Mouse (Mus musculus) liver, embryonic 15.5 days (tissue): ENCODE measurements around the gene Nbea. TPM values are rescaled to one million over a fixed set of nuclear protein-coding genes. Genes with fewer than 3 reads are reported as not detected.
A peak's percentile ranks its signal among the peaks of the same experiment; 100 is the strongest.
"Not testable (repeated sequence)": the region's sequence is repeated elsewhere in the genome, so short reads cannot be mapped to it uniquely, and the experiment has no call there.

ENCODE experiments used
- ATAC-seq: fragments of 200-750 bp; cut with Nextera tagmentation; 2 replicates; pipeline ENCODE4 v1.8.0; 2017; ENCODE audit warnings: moderate number of reproducible peaks, mild to moderate bottlenecking, moderate library complexity; ENCODE audit not compliant: insufficient read depth
- H3K27ac ChIP-seq: fragments of 300-500 bp; sonication (generic); replicated peaks from 2 replicates; pipeline ENCODE4 v1.5.1; 2015; ENCODE audit warnings: mild to moderate bottlenecking, inconsistent platforms
- H3K27me3 ChIP-seq: fragments of 300-500 bp; sonication (generic); 2 replicates; pipeline ENCODE4 v1.6.1; 2015; ENCODE audit warnings: mild to moderate bottlenecking, inconsistent platforms
- H3K36me3 ChIP-seq: fragments of 300-500 bp; sonication (generic); replicated peaks from 2 replicates; pipeline ENCODE4 v1.6.1; 2015; ENCODE audit warnings: moderate library complexity, mild to moderate bottlenecking, inconsistent platforms
- H3K4me1 ChIP-seq: fragments of 300-500 bp; sonication (generic); replicated peaks from 2 replicates; pipeline ENCODE4 v1.6.1; 2015; ENCODE audit warnings: inconsistent platforms
- H3K4me2 ChIP-seq: fragments of 300-500 bp; sonication (generic); 2 replicates; pipeline ENCODE4 v1.6.1; 2015; ENCODE audit warnings: moderate library complexity, mild to moderate bottlenecking, inconsistent platforms
- H3K4me3 ChIP-seq: fragments of 300-500 bp; sonication (generic); replicated peaks from 2 replicates; pipeline ENCODE4 v1.5.1; 2015; ENCODE audit warnings: mild to moderate bottlenecking, inconsistent platforms
- H3K9ac ChIP-seq: fragments of 300-500 bp; sonication (generic); 2 replicates; pipeline ENCODE4 v1.6.1; 2015; ENCODE audit warnings: moderate library complexity, mild to moderate bottlenecking, inconsistent platforms
- H3K9me3 ChIP-seq: fragments of 300-500 bp; sonication (generic); replicated peaks from 2 replicates; pipeline ENCODE4 v1.6.1; 2016; ENCODE audit warnings: inconsistent platforms
- WGBS: fragments of 180-500 bp; shearing (Covaris S2); methylation state at CpG from one replicate; pipeline ENCODE4 v1.1.7; 2015; ENCODE audit warnings: mixed read lengths; ENCODE audit not compliant: insufficient replicate concordance; 5-methylcytosine and 5-hydroxymethylcytosine counted together
- polyA plus RNA-seq: library from polyadenylated mRNA; unstranded; fragments of >200 nt; fragmentation: Nextera tagmentation; extraction: Ambion mirVana; gene quantifications from 2 replicates; pipeline ENCODE4 v1.2.1, GENCODE M21; 2015

Nbea gene
- polyA plus RNA-seq, 1 experiment from 2014 or later = 0.67 TPM

DNA sequence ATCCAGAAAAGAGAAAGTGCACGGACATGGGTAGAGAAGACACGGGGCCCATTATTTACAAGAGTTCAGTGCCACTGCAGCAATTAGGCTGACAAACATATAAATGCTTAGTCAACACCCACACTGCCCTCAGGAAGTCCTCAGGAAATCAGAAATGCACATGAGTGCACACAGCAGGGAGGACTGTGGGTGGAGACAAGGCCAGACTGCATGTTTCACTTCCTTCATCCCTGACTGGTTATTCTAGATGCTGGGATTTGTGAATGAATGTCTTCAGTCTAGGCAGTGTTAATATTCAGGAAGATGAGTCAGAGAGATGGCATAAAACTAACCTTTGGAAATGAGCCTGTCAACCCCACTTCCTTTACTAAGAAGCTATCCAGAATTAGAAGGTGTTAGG lies 531.2 kb downstream of the Nbea start:
- Histone ChIP-seq H3K27ac (no peak overlapping the region), H3K27me3 (no peaks in the 10 kb centered on the region), H3K4me2 (no peak overlapping the region), H3K4me3 (no peak overlapping the region), H3K9ac (no peak overlapping the region), H3K36me3 (no peaks in the 10 kb centered on the region), H3K4me1 (no peaks in the 10 kb centered on the region), H3K9me3 (no peaks in the 10 kb centered on the region)
- WGBS = 20% methylated on average over 2 of the region's 2 CpGs
- ATAC-seq = peak; percentile 49

DNA sequence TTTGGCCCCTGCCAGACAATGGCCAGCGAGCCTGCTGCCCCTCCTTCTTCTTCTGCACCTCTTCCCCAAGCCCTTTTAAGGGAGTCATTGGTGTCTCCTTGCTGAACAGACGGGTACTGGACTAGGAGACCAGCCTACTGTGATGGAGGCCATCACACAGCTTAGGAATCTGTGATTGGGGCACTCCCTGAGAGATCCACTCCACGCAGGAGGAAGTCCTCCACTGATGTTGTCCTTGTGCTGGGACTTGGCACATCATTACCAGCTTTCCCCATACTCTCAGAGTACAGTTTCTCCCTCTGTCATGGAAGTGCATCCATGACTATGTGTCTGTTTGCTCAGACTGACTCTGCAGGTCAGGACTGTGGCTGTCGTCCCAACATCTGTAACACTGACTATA lies 531.6 kb downstream of the Nbea start:
- Histone ChIP-seq H3K4me1 (no peaks in the 10 kb centered on the region), H3K27ac (no peak overlapping the region), H3K4me2 (no peak overlapping the region), H3K9me3 (no peaks in the 10 kb centered on the region), H3K27me3 (no peaks in the 10 kb centered on the region), H3K36me3 (no peaks in the 10 kb centered on the region), H3K4me3 (no peak overlapping the region), H3K9ac (no peak overlapping the region)
- 0 out of 2 replicates have a peak, but pooled peaks have one; percentile 28 for ATAC-seq
- 53% methylated on average over 4 of the region's 4 CpGs for WGBS

DNA sequence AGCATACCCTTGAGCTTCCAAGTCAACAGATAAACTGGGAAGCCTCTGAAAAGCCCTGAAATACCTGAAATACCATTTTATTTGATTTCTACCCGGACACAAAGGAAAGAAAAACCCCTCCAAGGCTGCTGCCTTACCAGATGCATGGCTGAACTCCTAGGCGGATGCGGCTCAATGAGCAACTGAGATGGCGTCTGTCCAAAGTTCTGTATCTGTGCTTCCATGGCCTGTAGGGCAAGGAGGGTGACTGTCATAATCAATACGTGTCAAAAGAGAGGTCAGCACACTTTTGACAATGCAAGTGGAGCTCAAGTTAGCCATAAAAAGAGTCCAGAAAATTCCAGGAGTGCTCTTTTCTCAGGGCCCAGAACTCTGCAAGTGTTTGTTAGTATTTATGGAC lies 534.0 kb downstream of the Nbea start:
- H3K4me2 ChIP-seq = no peak overlapping the region
- 62% methylated on average over 5 of the region's 5 CpGs for WGBS
- no peak overlapping the region for H3K4me3 ChIP-seq
- H3K27ac ChIP-seq = no peak overlapping the region
- H3K27me3 ChIP-seq = no peaks in the 10 kb centered on the region
- no peaks in the 10 kb centered on the region for H3K36me3 ChIP-seq
- no peak overlapping the region for H3K9ac ChIP-seq
- no peaks in the 10 kb centered on the region for H3K9me3 ChIP-seq
- no peak for ATAC-seq
- H3K4me1 ChIP-seq = no peaks in the 10 kb centered on the region

DNA sequence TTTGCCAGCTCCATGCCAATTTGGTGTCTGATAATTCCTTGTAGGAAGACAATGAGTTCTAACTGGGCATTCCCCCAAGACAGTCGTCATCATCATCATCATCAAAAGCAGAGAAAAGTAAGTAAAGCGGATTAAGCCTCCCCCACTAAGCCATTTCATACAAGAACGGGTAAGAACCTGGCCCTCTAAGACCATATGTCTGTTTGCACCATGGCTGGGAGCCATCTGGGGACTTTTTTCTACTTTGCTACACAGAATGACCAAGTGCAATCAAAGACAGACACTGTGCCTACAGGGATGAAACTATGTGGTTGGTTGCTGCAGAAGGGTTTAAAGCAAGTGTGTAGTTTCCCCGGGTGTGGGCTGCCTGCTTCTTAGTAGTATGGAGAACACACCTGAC lies 535.2 kb downstream of the Nbea start:
- Histone ChIP-seq H3K9ac (no peak overlapping the region), H3K36me3 (no peaks in the 10 kb centered on the region), H3K4me1 (no peaks in the 10 kb centered on the region), H3K9me3 (no peaks in the 10 kb centered on the region), H3K27ac (no peak overlapping the region), H3K4me2 (no peak overlapping the region), H3K27me3 (no peaks in the 10 kb centered on the region), H3K4me3 (no peak overlapping the region)
- no peak for ATAC-seq
- WGBS = 65% methylated on average over 4 of the region's 4 CpGs

DNA sequence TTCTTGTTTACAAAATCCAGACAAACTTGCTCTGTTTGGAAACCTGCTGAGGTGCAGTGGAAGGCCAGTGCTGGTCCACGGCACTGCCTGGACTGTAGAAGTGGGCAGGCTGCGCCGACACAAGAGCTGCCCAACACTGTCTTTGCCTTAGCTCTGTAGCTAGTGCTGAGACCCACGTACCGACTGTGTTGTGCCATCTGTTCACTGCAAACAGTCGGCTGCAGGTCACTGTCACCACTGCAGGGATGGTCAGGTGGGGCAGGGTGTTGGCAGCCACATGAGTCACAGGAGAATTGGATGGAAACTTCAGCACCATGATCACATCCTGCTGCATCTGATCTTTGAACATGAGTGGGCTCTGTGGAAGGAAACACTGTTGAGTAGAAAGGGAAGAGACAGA lies 536.3 kb downstream of the Nbea start:
- WGBS = 67% methylated on average over 6 of the region's 6 CpGs
- H3K4me1 ChIP-seq = no peaks in the 10 kb centered on the region
- H3K9me3 ChIP-seq = no peaks in the 10 kb centered on the region
- ATAC-seq = no peak
- no peak overlapping the region for H3K9ac ChIP-seq
- no peak overlapping the region for H3K4me2 ChIP-seq
- H3K36me3 ChIP-seq = no peaks in the 10 kb centered on the region
- no peak overlapping the region for H3K27ac ChIP-seq
- no peak overlapping the region for H3K4me3 ChIP-seq
- no peaks in the 10 kb centered on the region for H3K27me3 ChIP-seq

DNA sequence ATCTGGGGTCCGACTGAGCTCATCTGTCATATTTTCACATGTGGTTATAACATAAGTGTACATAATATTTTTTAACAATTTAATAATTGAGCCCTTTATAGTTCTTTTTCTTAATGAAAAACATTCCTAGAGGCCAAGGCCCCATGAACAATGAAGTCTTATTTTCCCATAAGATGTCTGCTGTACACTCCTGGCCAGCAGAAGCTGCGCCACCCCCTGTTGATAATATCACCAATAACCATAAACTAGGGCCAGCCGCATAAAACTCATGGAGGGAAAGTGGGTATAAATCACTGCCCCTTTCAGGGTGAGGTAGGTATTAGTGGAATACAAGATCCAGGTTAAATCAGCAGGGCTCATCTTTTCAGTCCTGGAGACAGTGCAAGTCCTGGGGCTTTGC lies 537.1 kb downstream of the Nbea start:
- H3K27me3 ChIP-seq = no peaks in the 10 kb centered on the region
- no peaks in the 10 kb centered on the region for H3K9me3 ChIP-seq
- 70% methylated on average over 3 of the region's 3 CpGs for WGBS
- no peak overlapping the region for H3K27ac ChIP-seq
- no peaks in the 10 kb centered on the region for H3K36me3 ChIP-seq
- H3K4me3 ChIP-seq = no peak overlapping the region
- no peak for ATAC-seq
- no peak overlapping the region for H3K4me2 ChIP-seq
- no peak overlapping the region for H3K9ac ChIP-seq
- no peaks in the 10 kb centered on the region for H3K4me1 ChIP-seq

DNA sequence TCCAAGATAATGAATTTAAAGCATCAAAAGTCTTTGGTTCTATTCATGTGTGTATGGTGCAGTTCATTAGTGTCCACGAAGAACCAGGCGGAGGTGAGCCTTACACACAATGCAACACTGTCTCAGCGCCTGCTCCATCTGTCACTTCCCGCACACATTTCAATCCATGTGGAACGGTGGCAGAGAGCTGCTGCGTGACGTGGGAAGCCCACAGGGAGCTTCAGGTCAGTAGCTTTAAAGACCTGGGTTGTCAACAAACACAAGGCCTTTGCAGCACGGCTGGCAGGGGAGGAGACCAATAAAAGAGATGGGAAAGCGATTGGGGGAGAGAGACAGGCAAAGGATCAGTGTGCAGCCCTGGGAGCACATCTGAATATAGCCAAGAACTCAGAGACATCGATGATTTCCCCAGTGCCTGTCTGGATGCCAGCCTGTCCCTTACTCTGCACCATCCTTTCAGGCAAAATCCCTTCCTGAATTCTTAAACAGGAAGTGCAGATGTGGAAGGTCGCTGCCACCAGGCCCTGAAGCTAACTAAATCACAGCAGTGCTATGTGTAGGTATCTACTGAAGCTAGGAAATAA lies 539.4 kb downstream of the Nbea start:
- H3K27me3 ChIP-seq = no peaks in the 10 kb centered on the region
- ATAC-seq = no peak
- no peaks in the 10 kb centered on the region for H3K4me1 ChIP-seq
- WGBS = 72% methylated on average over 11 of the region's 11 CpGs
- H3K36me3 ChIP-seq = no peaks in the 10 kb centered on the region
- no peak overlapping the region for H3K9ac ChIP-seq
- H3K27ac ChIP-seq = no peak overlapping the region
- no peaks in the 10 kb centered on the region for H3K9me3 ChIP-seq
- H3K4me3 ChIP-seq = no peak overlapping the region
- no peak overlapping the region for H3K4me2 ChIP-seq

DNA sequence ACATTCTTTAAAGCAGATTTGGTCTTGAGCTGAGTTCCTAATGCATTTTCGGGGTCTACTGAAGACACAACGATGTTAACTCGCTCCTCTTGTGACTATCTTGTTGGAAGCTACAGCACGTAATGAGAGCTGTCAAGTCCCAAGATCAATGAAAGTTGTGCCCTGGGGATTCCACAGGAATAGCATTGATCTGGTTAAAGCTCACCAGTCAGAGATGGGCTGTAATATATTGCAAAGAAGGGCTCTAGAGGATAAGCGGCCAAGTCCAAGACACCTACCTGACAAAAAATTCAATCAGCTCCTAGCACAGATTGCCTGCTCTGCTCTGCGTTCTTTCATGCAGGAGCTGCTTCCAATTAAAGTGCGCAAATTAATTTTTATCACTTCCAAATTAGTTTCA lies 545.8 kb downstream of the Nbea start:
- no peaks in the 10 kb centered on the region for H3K4me1 ChIP-seq
- H3K9me3 ChIP-seq = no peaks in the 10 kb centered on the region
- no peak overlapping the region for H3K4me2 ChIP-seq
- H3K4me3 ChIP-seq = no peak overlapping the region
- no peaks in the 10 kb centered on the region for H3K27me3 ChIP-seq
- whole genome bisulfite sequencing = 70% methylated on average over 7 of the region's 7 CpGs
- H3K36me3 ChIP-seq = no peaks in the 10 kb centered on the region
- no peak overlapping the region for H3K9ac ChIP-seq
- H3K27ac ChIP-seq = no peak overlapping the region
- ATAC-seq = no peak

DNA sequence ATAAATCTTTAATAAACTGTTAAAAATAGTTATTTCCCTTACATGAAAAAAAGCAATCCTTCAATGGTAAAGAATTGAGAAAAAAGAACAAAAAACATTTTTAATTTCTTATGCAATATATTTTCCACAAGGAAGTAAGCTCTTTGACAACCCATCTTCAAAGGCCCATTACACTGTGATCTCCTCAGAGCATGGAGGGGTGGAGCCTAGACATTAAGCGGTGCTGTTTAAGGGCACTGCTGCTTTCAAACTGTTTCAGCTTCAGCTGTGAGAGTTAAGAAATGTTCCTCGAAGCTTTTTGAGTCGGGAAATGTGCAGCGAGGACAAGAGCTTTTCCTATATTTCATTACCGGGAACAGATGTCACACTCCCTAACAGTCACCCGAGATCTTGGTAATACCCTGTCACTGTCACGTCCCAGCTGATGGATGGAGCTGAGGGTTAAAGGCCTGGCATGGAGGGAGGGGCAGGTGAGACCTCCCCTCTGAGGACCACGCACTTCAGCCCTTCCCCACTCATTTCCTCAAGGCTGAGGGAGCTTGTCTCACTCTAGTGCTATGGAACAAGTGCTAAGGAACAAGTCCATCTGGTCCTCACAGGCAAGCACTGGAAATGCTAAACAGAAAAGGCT lies 547.8 kb downstream of the Nbea start:
- Histone ChIP-seq H3K9me3 (no peaks in the 10 kb centered on the region), H3K4me3 (no peak overlapping the region), H3K36me3 (no peaks in the 10 kb centered on the region), H3K27ac (no peak overlapping the region), H3K4me2 (no peak overlapping the region), H3K9ac (no peak overlapping the region), H3K27me3 (no peaks in the 10 kb centered on the region), H3K4me1 (no peaks in the 10 kb centered on the region)
- no peak for ATAC-seq
- 55% methylated on average over 8 of the region's 8 CpGs for WGBS

DNA sequence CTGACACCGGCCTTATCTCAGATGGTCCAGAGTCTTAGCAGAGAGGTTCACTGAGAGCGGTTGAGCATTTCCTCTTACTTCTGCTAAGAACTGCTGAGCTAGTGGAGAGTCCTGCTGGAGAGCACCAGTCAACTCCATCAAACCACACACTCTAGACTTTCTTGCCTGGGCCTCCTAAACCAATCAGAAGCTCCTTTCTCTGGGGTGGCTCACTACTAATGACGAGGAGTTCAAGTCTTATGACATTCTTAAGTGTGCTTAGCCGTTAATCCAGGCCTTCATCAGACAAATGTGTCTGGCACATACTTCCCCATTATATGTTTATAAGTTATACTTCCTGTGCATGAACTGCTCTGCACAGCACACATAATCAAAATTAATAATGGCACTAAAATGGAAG lies 556.4 kb downstream of the Nbea start:
- H3K9me3 ChIP-seq = no peaks in the 10 kb centered on the region
- H3K9ac ChIP-seq = no peak overlapping the region
- H3K36me3 ChIP-seq = no peaks in the 10 kb centered on the region
- no peak overlapping the region for H3K4me2 ChIP-seq
- no peaks in the 10 kb centered on the region for H3K4me1 ChIP-seq
- H3K27me3 ChIP-seq = no peaks in the 10 kb centered on the region
- 34% methylated on average over 4 of the region's 4 CpGs for WGBS
- H3K27ac ChIP-seq = no peak overlapping the region
- H3K4me3 ChIP-seq = no peak overlapping the region
- no peak for ATAC-seq

DNA sequence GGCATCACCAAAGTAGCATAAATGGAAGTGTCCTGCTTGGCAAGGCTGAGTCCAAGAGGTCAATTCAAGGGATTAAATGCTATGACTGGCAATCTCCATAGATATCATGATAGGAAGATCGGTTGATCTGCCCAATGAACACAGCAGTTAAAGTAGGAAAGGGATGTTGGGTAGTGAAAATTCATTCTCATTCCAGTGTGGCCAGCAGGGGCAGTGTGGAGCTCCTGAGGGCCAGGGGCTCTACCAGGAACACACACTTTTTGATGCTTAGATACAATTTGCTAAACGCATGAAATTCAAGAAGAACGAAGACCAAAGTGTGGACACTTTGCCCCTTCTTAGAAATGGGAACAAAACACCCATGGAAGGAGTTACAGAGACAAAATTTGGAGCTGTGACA lies 561.5 kb downstream of the Nbea start:
- not testable (repeated sequence) for H3K36me3 ChIP-seq, H3K27me3 ChIP-seq, H3K27ac ChIP-seq, H3K4me1 ChIP-seq, H3K4me2 ChIP-seq, H3K9ac ChIP-seq, ATAC-seq, H3K4me3 ChIP-seq, H3K9me3 ChIP-seq
- WGBS = 58% methylated on average over 3 of the region's 3 CpGs

DNA sequence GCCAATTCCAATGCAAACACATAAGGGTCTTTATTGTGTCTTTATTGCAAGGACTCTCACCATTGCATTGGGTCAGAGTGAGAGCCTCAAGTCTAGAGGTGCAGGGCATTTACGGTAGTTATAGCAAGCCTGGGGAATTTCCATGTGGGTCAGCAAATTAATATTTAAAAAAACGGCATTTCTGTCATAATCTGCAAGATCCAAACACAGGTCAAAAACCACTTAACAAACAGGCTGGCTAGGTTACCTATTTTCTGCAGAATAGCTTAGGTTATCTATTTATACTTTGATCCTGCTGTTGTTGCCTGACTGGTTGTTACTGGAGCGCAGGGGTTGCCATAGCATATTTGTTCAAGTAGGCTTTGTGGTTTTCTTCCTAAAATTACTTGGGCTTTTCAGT lies 565.1 kb downstream of the Nbea start:
- Histone ChIP-seq H3K9ac (no peak overlapping the region), H3K4me2 (no peak overlapping the region), H3K4me3 (no peak overlapping the region), H3K27ac (no peak overlapping the region), H3K9me3 (no peaks in the 10 kb centered on the region), H3K27me3 (no peaks in the 10 kb centered on the region), H3K4me1 (no peaks in the 10 kb centered on the region), H3K36me3 (no peaks in the 10 kb centered on the region)
- no peak for ATAC-seq
- 70% methylated on average over 3 of the region's 3 CpGs for WGBS
